Mouse (Mus musculus) forebrain, embryonic 15.5 days (tissue): ENCODE measurements at regions not wholly inside any gene's neighbourhood (a gene's known extent, or its start where the extent isn't known, plus 50 kb on each side); places are given as distances from the start of the nearest gene placed in this dataset.

Source experiments
- ATAC-seq: fragments of 200-750 bp; cut with Nextera tagmentation; replicated peaks from 2 replicates; pipeline ENCODE4 v1.8.0; 2017; ENCODE audit warnings: mild to moderate bottlenecking, moderate TSS enrichment, moderate library complexity
- H3K27ac ChIP-seq: fragments of 300-500 bp; sonication (generic); replicated peaks from 2 replicates; pipeline ENCODE4 v1.5.1; 2015; ENCODE audit warnings: mild to moderate bottlenecking, inconsistent platforms
- H3K27me3 ChIP-seq: fragments of 300-500 bp; sonication (generic); 2 replicates; pipeline ENCODE4 v1.6.1; 2015; ENCODE audit warnings: inconsistent platforms
- H3K36me3 ChIP-seq: fragments of 300-500 bp; sonication (generic); 2 replicates; pipeline ENCODE4 v1.6.1; 2015; ENCODE audit warnings: mild to moderate bottlenecking, inconsistent platforms
- H3K4me1 ChIP-seq: fragments of 300-500 bp; sonication (generic); 2 replicates; pipeline ENCODE4 v1.6.1; 2015; ENCODE audit warnings: inconsistent platforms
- H3K4me2 ChIP-seq: fragments of 300-500 bp; sonication (generic); replicated peaks from 2 replicates; pipeline ENCODE4 v1.6.1; 2015; ENCODE audit warnings: mild to moderate bottlenecking, inconsistent platforms
- H3K4me3 ChIP-seq: fragments of 300-500 bp; sonication (generic); 2 replicates; pipeline ENCODE4 v1.5.1; 2015; ENCODE audit warnings: mild to moderate bottlenecking, inconsistent platforms
- H3K9ac ChIP-seq: fragments of 300-500 bp; sonication (generic); replicated peaks from 2 replicates; pipeline ENCODE4 v1.6.1; 2015; ENCODE audit warnings: mild to moderate bottlenecking, inconsistent platforms
- H3K9me3 ChIP-seq: fragments of 300-500 bp; sonication (generic); 2 replicates; pipeline ENCODE4 v1.6.1; 2016; ENCODE audit warnings: inconsistent platforms
- WGBS: fragments of 180-500 bp; shearing (Covaris S2); methylation state at CpG from one replicate; pipeline ENCODE4 v1.1.7; 2015; ENCODE audit warnings: mixed read lengths; 5-methylcytosine and 5-hydroxymethylcytosine counted together

GRCm38 (mm10) chr4:9025821-9026470, 787.1 kb upstream of the Car8 start:
- 54% methylated on average over 8 of the region's 8 CpGs for WGBS
- ATAC-seq, result no peak
- H3K4me2 ChIP-seq, result no peak overlapping the region
- peak overlapping the region; percentile 74 for H3K27ac ChIP-seq
- H3K4me3 ChIP-seq, result no peak overlapping the region
- H3K9ac ChIP-seq, result no peak overlapping the region
- H3K4me1 ChIP-seq, result peaks cover 34% of the 10 kb centered on the region
- no peaks in the 10 kb centered on the region for H3K9me3 ChIP-seq
- H3K36me3 ChIP-seq, result no peaks in the 10 kb centered on the region
- no peaks in the 10 kb centered on the region for H3K27me3 ChIP-seq

- no peak overlapping the region for H3K27ac ChIP-seq
These were observed 785.5 kb upstream of the Car8 start for GRCm38 (mm10) chr4:9024216-9024925.

GRCm38 (mm10) chr4:9019241-9020110, 780.6 kb upstream of the Car8 start:
- WGBS, result 63% methylated on average over 22 of the region's 22 CpGs
- Histone ChIP-seq H3K4me2 (0 out of 2 replicates have a peak overlapping the region, but pooled peaks have one; percentile 5), H3K4me3 (no peak overlapping the region), H3K27me3 (no peaks in the 10 kb centered on the region), H3K27ac (peak overlapping the region; percentile 42; the same call in 1 of the 2 replicates), H3K4me1 (peaks cover 31% of the 10 kb centered on the region), H3K9me3 (no peaks in the 10 kb centered on the region), H3K9ac (no peak overlapping the region), H3K36me3 (no peaks in the 10 kb centered on the region)
- ATAC-seq, result peak; percentile 84

More at GRCm38 (mm10) chr4:9024216-9024925, 785.5 kb upstream of the Car8 start:
- Histone ChIP-seq H3K9me3 (no peaks in the 10 kb centered on the region), H3K4me2 (no peak overlapping the region), H3K9ac (no peak overlapping the region), H3K4me1 (peaks cover 42% of the 10 kb centered on the region), H3K4me3 (no peak overlapping the region), H3K27me3 (no peaks in the 10 kb centered on the region), H3K36me3 (no peaks in the 10 kb centered on the region)
- 70% methylated on average over 6 of the region's 6 CpGs for WGBS
- ATAC-seq, result no peak

GRCm38 (mm10) chr4:9018236-9018635, 779.4 kb upstream of the Car8 start:
- Histone ChIP-seq H3K4me3 (no peak overlapping the region), H3K27me3 (no peaks in the 10 kb centered on the region), H3K27ac (no peak overlapping the region), H3K36me3 (no peaks in the 10 kb centered on the region), H3K4me2 (no peak overlapping the region), H3K9ac (no peak overlapping the region), H3K9me3 (no peaks in the 10 kb centered on the region), H3K4me1 (peaks cover 32% of the 10 kb centered on the region)
- ATAC-seq, result no peak
- 95% methylated on average over 2 of the region's 2 CpGs for whole genome bisulfite sequencing

GRCm38 (mm10) chr4:9016504-9017040, 777.7 kb upstream of the Car8 start:
- Histone ChIP-seq H3K36me3 (no peaks in the 10 kb centered on the region), H3K27ac (no peak overlapping the region), H3K9ac (no peak overlapping the region), H3K27me3 (no peaks in the 10 kb centered on the region), H3K4me1 (peaks cover 45% of the 10 kb centered on the region), H3K9me3 (no peaks in the 10 kb centered on the region), H3K4me2 (no peak overlapping the region), H3K4me3 (no peak overlapping the region)
- WGBS, result 69% methylated on average over 9 of the region's 9 CpGs
- no peak for ATAC-seq

- no peaks in the 10 kb centered on the region for H3K9me3 ChIP-seq
- H3K36me3 ChIP-seq, result no peaks in the 10 kb centered on the region
- peaks cover 53% of the 10 kb centered on the region for H3K4me1 ChIP-seq
- H3K27me3 ChIP-seq, result no peaks in the 10 kb centered on the region
- H3K27ac ChIP-seq, result no peak overlapping the region
- no peak overlapping the region for H3K4me3 ChIP-seq
- 31% methylated on average over 14 of the region's 14 CpGs for WGBS
- H3K9ac ChIP-seq, result no peak overlapping the region
- no peak for ATAC-seq
- no peak overlapping the region for H3K4me2 ChIP-seq
These were observed 777.0 kb upstream of the Car8 start for GRCm38 (mm10) chr4:9015528-9016503.

- no peaks in the 10 kb centered on the region for H3K36me3 ChIP-seq
- H3K27ac ChIP-seq, result no peak overlapping the region
These were observed 776.1 kb upstream of the Car8 start for GRCm38 (mm10) chr4:9014986-9015385.

GRCm38 (mm10) chr4:9012787-9013186, 773.9 kb upstream of the Car8 start:
- no peak for ATAC-seq

More at GRCm38 (mm10) chr4:9014986-9015385, 776.1 kb upstream of the Car8 start:
- Histone ChIP-seq H3K4me3 (no peak overlapping the region), H3K4me1 (peaks cover 59% of the 10 kb centered on the region), H3K27me3 (no peaks in the 10 kb centered on the region), H3K4me2 (no peak overlapping the region), H3K9ac (no peak overlapping the region), H3K9me3 (no peaks in the 10 kb centered on the region)
- no peak for ATAC-seq
- WGBS, result 68% methylated on average over 4 of the region's 4 CpGs

GRCm38 (mm10) chr4:9011952-9012351, 773.1 kb upstream of the Car8 start:
- Histone ChIP-seq H3K27me3 (no peaks in the 10 kb centered on the region), H3K4me3 (no peak overlapping the region), H3K4me2 (no peak overlapping the region), H3K4me1 (peaks cover 53% of the 10 kb centered on the region), H3K27ac (peak overlapping the region; percentile 76), H3K9ac (no peak overlapping the region), H3K9me3 (no peaks in the 10 kb centered on the region), H3K36me3 (no peaks in the 10 kb centered on the region)
- no peak for ATAC-seq
- WGBS, result 22% methylated on average over 3 of the region's 3 CpGs

More at GRCm38 (mm10) chr4:9012787-9013186, 773.9 kb upstream of the Car8 start:
- 0 out of 2 replicates have a peak overlapping the region, but pooled peaks have one; percentile 76 for H3K27ac ChIP-seq
- H3K4me1 ChIP-seq, result peaks cover 53% of the 10 kb centered on the region
- no peak overlapping the region for H3K9ac ChIP-seq
- H3K36me3 ChIP-seq, result no peaks in the 10 kb centered on the region
- H3K4me3 ChIP-seq, result no peak overlapping the region
- 52% methylated on average over 9 of the region's 9 CpGs for WGBS
- no peaks in the 10 kb centered on the region for H3K9me3 ChIP-seq
- H3K27me3 ChIP-seq, result no peaks in the 10 kb centered on the region
- H3K4me2 ChIP-seq, result no peak overlapping the region

GRCm38 (mm10) chr4:9011129-9011518, 772.3 kb upstream of the Car8 start:
- Histone ChIP-seq H3K27ac (peak overlapping the region; percentile 76), H3K9me3 (no peaks in the 10 kb centered on the region), H3K9ac (no peak overlapping the region), H3K36me3 (no peaks in the 10 kb centered on the region), H3K4me3 (0 out of 2 replicates have a peak overlapping the region, but pooled peaks have one; percentile 4), H3K27me3 (no peaks in the 10 kb centered on the region), H3K4me1 (peaks cover 48% of the 10 kb centered on the region), H3K4me2 (peak overlapping the region; percentile 34)
- 2% methylated on average over 7 of the region's 7 CpGs for WGBS
- peak; percentile 87 for ATAC-seq
